Mouse (Mus musculus) lung, adult 2 months (tissue): ENCODE data around the gene Tnpo3.

Experiments
- CTCF ChIP-seq: fragments of 200-500 bp; IDR thresholded peaks from 2 replicates; pipeline ENCODE4 v1.5.1; 2011; ENCODE audit warnings: mild to moderate bottlenecking, low read length, control low read depth; ENCODE audit not compliant: insufficient read depth
- POLR2A ChIP-seq: fragments of 200-500 bp; IDR thresholded peaks from 2 replicates; pipeline ENCODE4 v1.6.1; 2011; ENCODE audit warnings: low read depth, mild to moderate bottlenecking, control low read depth, low read length, borderline replicate concordance; ENCODE audit errors: extremely low read depth

DNA sequence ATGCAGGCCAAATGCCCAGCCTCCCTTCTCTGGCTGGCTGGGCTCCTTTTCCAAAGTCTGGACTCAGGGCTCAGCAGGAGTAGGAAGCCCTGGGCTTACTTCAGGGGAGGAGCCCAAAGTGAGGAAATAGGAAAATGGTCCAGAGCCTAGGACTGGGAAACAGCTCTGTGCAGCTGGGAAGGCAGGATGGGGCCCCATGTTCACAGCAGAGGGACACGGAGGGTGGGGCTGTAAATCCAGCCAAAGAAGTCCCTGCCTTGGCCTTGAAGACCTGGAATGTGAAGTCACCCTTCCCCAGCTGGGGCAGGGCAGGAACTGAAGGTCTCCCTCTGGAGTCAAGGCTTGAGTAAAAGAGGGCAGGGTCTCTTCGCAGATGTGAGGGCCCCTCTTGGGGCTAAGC, 100.6 kb downstream of the Tnpo3 start:
- TF ChIP-seq CTCF = no peak
- no peak for TF ChIP-seq POLR2A
